Mouse (Mus musculus): Measurements from ENCODE around the gene Itch.
A peak's percentile ranks its signal among the peaks of the same experiment; 100 is the strongest.
"Not testable (repeated sequence)": the region's sequence is repeated elsewhere in the genome, so short reads cannot be mapped to it uniquely, and the experiment has no call there.

Gene Itch

DNA sequence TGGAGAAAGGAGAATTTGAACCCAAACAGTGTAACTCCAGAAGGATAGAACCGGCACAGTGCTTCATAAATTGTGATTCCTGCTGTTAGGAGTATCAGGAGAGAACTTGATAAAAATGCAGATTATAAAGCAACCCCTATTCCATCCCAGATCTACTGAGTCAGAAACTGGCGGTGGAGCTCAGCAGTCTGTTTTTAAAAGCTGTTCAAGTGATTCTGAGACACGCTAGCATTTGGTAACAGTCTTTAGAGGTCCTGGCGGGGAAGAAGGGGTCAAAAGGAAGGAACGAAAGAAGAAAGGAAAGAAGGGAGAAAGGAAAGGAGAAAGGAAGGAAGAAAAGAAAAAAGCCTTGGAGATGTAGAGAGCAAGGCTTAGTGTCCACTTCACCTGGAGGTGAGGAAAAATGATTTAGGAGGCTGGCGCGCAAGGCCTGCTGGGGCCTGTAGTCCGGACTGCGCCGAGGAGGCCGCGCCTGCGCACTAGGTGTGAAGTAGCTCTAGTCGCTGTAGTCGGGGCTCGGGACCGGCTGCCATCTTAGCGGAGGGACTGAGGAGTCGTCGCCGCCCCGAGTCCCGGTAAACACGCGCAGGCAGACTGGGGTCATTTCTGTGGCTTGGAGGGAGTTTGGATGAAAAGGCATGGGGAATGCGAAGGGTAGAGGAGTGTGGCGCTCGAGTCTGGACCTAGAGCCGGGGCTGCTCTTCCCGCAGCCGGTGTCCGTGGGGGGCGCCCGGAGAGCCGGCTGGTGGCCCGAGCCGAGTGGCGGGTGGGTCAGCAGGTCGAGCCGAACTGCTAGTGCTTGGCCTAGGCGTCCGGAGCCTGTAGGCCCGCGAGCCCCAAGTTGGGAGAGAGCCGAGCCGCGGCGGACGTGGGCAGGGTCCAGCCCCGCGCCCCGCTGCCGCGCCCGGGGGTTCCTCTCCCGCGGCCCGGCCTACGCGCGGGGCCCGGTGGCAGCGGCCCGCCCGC lies at the start of gene Itch:
Gene Itch (plus strand): TSS at position 499 of the 966 bp plus-strand sequence.
- DNase-seq, result peak; percentile 95 to 97

DNA sequence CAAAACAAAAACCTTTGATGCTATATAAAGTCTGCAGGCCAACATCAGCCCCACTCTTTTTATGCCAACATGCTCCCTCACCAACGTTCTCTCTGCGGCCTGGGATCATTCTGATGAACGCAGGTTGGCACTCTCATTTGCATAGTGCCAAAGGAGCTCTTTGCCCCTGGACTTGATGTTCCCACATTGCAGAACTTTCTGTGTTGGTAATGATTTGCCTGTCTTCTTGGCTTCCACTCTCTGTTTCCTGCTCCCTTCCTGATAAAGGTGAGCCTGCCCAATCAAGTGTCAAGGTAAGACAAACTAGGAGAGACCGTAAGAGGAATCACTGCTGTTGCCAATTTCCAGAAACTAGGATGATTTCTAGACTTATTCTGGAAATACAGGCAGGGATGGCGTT lies 48.8 kb upstream of the Itch start:
- peak; percentile 55 to 84 for DNase-seq

DNA sequence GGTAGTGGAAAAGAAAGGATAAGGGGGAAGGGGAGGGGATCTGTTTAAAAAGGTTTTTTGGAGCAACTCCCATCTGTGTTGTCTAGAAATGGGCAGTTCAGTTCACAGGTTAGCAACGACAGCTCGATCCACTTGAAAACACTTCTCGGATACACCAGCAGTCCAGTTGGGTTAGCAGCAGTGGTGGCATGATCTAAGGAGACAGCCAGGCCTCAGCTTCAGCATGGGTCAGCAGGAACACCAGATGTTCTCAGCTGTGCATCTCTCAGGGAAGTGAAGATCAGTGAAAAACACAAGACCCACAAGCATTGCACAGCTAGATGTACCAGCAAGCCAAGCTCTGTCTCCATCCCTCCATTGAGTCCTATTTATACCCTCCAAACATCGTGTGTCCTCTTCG lies 47.0 kb upstream of the Itch start:
- DNase-seq, result no peak

DNA sequence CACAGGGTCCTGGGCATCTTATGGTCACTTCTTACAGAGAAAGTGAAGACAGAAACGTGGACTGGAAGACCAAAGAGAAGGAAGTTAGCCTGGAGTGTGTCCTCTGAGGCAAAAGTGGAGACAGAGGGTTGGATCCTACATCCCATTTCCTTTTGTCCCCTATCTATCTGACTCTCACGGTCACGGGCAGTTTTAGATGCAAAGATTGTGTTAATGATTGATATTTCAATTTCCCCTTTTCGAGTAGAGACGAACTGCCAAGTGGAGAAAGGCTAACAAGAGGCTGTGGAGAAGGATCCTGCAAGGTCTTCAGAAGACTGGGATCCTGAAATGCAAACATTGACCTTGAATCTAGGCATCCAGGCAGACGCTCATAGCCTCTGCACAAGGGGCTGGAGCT lies 45.0 kb upstream of the Itch start:
- DNase-seq, result no peak

DNA sequence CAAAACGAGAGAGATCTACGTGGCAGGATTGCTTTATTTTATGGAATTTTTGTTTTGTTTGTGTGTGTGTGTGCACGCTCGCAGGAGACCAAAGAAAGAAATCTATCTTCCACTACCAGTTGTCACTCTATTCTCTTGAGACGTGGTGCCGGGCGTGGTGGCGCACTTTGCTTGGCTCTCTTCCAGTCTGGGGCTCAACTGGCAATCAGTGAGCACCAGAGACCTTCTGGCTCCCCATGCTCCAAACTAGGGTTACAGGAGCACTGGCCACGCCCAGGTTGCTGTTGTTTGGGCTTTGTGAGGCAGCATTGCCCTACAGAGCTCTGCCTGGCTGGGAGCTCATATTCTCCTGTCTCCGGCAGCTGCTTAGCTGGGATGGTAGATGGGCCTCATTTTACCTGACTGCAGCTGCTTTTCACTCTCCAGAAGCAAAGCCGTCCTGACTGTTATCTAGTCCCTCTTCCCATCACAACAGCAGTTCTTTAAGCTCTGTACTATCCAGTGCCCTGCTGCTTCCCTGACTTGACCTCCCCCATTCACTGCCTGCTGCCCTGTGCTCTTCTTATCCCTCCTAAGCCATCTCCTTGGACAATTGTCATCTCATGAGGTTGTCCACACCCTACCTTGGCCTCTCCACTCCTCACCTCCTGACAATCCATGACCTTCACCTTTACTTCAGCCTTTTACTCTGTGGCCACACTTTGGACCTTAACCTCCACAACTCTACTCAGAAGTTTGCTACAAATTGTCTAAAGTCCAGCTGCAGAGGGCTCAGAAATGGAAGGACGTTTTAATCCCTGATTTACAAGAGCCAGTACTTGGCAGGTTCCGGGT lies 42.2 kb upstream of the Itch start:
- DNase-seq, result peak; percentile 11 to 44

DNA sequence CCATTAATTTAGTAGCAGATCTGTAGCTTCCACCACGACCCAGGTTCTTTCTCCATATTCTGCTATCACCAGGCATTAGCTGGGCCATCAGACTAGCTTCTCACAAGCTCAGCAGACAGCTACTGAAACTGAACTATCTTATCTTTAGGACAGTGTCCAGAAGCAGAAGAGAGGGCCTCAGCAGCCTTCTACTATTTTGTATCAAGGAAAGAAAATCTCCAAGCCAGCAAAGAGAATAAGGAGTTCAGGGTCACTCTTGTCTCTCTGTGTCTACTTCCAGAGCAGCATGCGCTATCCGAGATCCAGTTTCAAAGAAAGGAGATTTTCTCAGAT lies 41.6 kb upstream of the Itch start:
- DNase-seq, result no peak

DNA sequence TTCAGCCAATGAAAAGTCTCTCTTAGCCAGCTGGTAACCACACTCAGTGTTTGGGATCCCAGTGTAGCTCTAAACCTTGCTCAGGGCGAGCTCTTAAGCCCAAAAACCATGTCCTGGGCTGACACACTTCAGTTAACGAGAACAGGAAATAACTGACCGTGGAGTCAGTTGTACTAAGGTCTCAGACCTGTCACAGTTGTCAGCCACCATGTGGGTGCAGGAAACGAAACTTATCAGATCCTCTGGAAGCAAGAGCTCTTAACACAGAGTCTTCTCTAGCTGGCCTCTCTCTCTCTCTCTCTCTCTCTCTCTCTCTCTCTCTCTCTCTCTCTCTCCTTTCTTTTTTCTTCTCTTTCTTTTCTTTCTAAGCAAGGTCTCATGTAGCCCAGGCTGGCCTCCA lies 39.9 kb upstream of the Itch start:
- DNase-seq, result no peak

DNA sequence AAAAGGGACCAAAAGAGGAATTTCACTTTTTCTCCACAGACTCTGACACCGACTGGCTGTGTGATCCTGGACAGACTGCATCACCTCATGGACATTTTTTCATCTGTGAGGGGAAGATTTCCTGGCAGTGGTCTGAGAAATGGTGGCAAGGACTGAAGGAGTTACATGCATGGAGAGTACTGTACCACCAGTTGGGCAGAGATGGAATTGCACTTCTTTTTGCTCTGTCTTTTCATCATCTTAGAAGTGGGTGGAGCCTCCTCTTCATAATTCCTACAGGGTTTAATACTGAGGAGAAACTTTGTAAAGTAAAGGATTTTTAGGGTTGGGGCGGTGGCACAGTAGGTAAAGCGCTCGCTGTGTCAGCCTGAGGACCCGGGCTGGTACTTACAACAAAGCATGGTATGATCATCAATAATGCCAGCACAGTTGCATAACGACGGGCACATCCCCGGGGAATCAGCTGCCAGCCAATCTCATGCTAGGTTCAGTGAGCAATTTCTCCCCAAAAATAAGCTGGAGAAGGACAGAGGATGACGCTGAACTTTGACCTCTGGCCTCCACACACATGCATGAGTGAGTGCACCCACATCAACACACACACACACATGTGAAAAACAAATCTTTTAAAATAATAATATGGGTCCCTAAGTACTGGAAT lies 34.5 kb upstream of the Itch start:
- DNase-seq, result peak; percentile 52 to 78

DNA sequence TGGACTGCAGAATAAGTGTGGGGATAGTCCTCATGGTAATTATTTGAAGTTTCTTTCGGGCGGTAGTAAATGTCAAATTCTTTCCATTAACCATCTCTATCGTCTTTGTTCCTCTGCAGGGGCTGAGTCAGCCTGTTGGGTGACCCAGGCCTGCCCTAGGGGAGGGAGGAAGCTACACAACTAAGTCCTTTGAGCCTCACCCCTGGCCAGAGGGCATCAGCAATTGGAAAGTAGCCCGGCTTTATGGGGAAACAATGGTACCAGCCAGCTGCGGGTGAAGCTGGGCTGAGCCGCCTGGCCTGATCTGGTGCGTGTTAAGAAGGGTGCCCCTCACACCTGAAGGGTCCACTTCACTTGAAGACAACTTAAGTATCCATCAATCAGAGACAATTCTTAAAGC lies 33.9 kb upstream of the Itch start:
- peak; percentile 75 to 92 for DNase-seq

DNA sequence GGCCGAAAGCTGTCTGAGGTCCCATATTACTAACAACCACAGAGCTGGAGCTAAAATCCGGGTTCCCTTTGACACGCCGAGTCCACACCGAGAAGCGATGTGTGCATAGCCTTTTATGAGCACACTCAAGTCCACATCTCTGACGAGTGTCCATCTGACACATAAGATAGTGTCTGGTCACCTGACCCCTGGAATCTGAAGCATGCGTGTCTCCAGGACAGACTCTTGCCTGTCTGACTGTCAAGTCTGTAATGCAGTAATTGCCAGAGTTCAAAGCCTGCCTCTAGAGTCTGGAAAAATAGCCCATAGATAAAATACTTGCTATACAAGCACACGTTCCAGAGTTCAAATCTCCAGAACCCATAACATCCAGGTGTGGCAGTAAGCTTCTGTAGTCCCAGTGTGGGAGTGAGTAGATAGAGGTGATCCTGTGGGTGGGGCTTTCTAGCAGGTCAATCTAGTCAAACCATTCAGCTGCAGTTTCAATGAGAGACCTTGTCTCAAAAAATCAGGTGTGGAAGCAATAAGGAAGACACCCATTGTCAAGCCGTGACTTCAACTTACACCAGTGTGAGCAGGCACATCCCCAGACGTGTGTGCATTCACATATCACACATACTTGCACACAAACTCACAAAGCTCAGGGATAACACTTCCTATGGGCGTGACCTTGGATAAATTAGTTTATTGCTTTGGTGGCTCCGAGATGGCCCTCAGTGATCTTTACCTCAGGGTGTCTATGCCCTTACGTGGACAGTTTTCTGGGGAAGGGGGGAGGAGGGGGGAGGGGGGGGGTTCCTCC lies 33.1 kb upstream of the Itch start:
- DNase-seq, result no peak

DNA sequence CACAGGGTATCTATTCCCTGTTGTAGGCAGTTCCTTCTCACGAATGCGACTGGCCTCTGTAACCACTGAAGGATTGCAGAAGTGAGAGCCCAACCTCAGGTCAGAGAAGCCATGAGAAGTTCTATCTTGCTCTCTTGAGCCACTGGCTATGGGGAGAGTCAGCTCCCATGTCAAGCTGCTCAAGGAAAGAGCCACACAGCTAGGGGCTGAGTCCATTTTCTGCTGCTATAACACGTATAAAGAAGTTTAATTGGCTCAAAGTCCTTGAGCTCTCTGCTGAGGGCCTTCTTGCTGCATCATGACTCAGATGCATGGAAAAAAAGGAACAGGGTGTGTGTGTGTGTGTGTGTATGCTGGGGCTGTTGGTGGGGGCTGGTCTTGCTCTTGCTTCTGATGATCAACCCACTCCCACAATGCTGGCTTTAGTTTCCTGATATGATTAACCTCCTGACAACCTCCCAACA lies 32.5 kb upstream of the Itch start:
- DNase-seq, result no peak

DNA sequence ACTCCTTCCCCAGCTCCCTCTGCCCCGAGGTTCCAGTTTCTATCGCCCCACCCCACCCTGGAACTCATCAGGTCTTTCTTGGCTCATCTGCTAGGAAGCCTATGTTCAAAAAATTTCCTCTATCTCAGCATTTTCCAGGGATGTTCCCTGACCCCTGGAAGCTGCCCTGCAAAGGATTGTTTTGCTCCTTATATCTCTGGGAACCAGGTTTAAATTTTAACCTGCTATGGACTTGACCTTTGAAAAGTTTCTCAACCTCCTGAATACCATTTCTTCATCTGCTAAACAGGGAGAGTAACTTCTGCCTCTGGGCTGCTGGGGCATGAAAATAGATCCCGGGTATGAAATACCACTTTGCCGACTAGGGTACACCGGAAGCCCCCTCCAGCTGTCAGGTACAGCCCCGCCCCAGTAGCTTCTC lies 31.5 kb upstream of the Itch start:
- DNase-seq, result peak; percentile 61 to 90

DNA sequence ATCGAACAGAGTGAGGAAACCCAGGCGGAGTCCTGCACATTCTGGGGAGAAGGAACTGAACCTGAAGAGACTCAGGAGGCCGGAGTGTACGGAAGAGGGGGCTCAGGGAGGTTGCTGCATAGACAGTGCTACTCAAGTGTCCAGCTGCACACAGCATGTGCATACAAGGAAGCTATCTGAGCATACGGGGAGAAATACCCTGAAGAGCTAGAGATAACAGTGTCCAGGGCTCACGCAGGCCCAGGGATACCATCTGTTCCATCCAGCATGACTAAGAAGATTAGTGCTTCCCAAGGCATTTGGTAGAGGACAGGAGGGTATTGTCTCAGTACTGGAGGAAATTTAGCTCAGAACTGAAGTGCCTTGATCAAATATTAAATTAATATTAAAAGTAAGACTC lies 29.7 kb upstream of the Itch start:
- DNase-seq, result peak in 1 of 2 experiments; percentile 17

DNA sequence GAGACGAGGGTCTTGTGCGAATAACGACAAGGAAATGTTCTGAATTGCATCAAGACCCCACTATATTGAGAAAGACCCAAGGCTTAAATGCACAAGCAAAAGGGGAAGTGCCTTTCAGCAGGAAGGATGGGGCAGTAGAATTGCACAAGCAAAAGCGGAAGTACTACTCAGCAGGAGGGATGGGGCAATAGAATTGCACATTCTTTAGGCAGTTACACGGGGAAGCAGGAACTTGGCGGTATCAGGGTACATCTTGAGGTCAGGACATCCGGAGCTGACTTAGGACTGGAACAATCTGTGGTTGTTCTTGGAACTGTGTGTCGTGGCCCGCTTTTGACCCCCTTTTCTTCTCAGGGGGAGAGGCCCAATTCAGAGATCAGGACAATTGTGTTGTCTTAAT lies 26.0 kb upstream of the Itch start:
- DNase-seq, result peak in 1 of 2 experiments; percentile 26

DNA sequence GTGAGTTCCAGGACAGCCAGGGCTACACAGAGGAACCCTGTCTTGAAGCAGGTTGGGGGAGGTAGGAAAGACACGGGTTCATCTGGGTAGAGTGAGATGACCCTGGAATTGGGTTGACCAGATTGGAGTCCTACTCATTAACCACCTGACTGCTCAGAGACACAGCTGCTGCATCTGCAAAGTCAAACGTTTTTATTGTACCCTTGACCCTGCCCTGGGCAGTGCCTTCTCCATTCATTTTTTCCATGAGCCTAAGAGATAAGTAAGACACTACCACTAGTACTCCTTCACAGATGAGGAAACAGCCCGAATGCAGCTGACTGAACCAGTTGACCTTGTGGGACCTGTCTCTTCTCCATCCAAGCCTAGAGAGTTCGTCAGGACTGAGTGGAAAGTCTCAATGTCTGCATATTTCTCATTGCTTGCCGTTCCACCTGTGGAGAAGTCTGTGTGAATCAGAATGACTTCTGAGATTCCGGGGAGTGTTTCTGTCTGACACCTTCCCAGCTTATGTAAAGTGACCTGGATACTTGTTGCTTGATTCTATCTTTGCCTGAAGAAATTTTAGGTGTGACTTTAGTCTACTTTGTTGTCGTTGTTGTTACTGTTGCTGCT lies 18.0 kb upstream of the Itch start:
- DNase-seq, result peak in 1 of 2 experiments; percentile 71

DNA sequence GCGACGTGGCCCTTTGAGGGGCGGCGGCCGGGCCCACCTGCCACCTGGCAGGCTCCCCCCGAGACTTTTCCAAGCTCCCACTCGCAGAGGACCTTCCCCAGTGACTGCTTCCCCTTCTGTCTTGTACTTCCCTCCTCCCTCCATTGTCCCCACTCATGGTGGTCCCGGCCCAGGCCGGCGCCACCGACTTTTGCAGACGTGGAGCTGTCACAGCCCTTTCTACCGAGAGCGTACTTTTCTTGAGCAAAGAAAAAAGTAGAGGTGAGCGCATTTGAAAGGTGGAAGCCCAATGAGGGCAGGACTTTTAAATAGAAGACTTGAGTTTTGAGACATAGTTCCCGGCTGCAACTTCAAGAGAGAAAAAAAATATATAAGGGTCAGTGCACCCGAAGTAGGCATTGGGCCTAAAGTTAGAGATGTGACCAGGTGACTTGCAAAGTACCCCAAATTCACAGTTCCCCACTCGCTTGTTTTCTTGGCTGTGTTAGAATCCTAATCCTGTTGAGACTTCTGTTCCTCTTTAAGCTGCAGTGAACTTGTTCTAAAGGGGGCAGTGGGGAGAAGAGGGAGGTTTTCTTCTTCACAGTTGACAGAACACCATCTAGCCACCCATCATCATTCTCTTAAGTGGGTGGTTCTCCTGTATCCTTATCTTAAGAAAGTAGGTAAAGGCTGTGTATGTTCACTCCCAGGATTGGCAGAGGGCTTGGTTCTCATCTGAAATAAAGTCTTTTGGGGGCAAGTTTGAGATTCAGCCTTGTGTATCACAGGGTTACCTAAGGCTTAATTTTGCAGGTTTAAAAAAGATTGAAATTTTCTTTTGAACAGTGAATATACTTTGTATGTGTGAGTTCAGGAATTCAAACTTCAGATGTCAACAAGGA lies 910 bp downstream of the Itch start:
- DNase-seq, result peak in 1 of 2 experiments; percentile 11

DNA sequence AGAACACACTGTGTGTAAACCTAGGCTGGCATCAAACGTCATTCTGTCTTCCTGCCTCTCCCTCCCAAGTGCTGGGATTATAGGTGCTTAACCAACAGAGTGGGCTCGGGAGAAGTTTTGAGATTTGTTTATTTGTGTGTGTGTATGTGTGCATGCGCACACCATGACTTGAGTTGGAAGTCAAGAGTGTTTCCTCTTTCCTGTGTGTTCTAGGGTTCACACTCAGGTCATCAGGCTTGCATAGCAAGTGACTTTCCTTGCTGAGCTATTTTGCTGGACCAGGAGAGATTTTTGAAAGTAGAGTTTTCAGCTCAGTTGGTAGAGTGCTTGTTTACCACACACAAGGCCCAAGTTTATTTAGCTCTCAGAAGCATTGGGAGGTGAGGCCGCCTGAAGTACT lies 1.8 kb downstream of the Itch start:
- no peak for DNase-seq

DNA sequence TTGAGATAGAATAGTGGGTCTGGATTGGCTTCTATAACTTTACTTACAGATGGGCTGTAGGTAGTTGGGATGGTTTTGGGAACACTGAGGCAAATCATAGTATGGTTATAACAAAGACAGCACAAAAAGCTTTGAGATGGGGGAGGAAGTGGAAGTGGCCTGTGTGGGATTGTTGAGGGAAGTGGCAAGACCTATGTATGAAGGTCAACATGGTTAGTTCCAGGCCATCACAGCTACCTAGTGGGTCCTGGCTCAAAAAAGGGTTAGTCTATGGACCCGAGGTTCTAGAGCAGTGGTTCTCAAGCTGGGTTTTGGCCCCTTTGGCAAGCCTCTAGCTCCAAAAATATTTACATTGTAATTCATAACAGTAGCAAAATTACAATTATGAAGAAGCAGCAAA lies 2.2 kb downstream of the Itch start:
- DNase-seq, result no peak

DNA sequence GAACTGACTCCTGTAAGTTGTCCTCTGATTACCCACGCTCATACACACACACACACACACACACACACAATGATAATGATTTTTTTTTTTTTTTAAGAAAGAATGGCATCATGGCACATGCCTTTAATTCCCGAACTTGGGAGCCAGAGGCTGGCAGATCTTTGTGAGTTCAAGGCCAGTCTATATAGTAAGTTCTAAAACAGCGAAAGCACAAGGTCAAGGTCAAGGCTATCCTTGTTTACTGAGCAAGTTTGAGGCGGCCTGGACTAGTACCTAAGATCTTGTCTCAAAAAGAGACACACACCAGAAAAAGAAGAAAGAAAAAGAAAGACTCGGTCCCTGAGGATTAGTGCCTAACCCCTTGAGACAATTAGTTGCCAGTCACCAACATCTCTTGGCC lies 7.7 kb downstream of the Itch start:
- DNase-seq, result no peak

DNA sequence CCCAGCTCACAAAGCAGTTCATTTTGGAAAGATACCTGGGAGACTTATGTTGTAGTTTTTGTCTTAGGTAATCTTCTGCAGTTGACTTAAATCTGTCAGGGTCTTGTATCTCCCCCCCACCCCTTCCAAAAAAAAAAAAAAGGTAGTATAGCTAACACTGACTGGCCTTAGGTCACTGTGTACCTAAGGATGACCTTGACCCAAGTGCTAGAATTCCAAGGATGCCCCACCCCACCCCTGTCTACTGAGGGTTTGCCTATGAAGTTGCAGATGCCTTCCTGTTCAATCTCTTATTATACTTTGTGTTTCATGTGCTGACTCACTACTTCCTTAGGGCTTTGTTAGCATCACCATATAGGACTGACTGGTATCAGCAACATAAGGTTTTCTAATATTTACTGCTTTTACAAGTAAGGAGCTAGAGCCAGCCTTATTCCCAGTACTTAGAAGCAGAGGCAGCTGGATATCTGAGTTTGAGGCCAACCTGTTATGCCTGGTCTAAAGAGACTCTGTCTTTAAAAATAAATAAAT lies 8.8 kb downstream of the Itch start:
- no peak for DNase-seq

DNA sequence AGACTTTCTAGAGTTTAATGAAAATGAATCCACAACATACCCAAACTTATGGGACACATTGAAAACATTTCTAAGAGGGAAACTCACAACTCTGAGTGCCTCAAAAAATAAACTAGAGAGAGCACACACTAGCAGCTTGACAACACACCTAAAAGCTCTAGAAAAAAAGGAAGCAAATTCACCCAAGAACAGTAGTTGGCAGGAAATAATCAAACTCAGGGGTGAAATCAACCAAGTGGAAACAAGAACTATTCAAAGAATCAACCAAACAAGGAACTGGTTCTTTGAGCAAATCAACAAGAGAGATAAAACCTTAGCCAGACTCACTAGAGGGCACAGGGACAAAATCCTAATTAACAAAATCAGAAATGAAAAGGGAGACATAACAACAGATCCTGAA lies 16.0 kb downstream of the Itch start:
- DNase-seq, result not testable (repeated sequence)
